Mouse (Mus musculus): ENCODE results near the gene Scnm1. TPM values are rescaled to one million over a fixed set of nuclear protein-coding genes. Genes with fewer than 3 reads are reported as not detected.

Scnm1 gene
- total RNA-seq (2023), result 42.2 and 43.7 TPM in 2 replicates

DNA sequence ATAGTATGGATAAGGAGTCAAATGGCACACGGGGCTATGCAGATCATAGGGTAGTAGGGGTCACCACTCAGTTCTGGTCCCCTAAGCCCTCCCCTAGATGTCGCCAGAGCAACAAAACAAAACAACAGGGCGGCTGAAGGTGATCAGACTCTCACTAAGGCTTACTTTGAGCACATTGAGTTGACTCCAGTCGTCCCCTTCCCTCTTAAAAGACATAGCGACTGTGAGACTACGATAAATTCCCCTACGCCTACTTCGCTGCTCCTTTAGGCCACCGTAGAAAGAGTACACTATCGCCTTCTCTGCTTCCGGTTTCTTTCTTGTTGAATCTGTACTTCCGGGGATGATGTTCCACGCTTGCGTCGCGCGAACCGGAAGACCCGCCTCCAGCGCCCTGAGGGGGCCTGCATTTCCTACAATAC, at the start of gene Scnm1, which contains the start of gene Lysmd1:
TSS of gene Scnm1 (minus strand) at position 332 of the 422 bp plus-strand sequence.
TSS of gene Lysmd1 (plus strand) at position 409 of the 422 bp plus-strand sequence.

DNA sequence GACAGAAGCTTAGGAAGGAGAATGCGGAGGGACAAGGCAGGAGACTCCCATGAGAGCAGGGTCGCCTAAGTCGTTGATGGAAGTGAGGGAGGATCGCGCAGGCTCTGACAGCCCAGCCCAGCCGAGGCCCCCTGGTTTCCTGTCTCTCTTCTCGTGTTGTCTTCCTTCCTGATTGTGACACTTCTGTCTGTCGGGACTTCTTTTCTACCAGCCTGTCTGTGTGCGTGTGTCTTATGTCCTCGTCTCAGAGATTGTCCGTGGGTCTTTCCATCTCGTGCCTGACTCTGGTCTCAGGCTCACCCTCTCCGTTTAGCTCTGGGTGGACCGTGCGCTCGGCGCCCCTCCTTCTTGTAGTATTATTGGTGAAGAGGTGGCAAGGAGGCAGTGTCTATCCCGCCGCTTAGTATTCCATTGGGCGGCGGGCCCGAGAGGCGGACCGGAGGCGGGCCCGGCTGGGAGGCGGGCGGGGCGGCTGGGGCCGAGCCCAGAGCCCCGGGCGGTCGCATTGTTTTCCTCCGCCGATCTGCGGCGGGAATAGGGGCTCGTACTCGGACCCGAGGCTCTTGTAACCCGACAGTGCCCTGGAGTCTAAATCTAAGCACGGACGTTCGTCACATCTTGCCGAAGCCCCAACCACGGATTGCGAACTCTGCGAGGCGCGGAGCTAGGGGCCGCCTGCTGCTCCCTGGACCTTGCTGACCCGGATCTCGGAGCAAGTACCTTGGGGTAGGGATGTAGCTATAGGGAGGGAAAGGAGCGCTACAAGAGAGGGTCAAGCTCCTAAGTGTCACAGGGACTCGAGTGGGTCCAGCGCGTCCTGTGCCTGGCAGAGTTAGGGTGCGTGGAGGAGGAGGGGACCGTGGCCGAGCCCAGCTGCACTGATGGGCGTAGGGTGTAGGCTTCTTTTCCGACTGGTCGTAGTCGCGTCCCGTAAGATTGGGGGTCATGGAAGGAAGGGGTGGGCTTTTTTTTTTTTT, 26.5 kb upstream of the Scnm1 start, which contains the start of gene Sema6c:
TSS of gene Sema6c (plus strand) at position 471 of the 977 bp plus-strand sequence.

DNA sequence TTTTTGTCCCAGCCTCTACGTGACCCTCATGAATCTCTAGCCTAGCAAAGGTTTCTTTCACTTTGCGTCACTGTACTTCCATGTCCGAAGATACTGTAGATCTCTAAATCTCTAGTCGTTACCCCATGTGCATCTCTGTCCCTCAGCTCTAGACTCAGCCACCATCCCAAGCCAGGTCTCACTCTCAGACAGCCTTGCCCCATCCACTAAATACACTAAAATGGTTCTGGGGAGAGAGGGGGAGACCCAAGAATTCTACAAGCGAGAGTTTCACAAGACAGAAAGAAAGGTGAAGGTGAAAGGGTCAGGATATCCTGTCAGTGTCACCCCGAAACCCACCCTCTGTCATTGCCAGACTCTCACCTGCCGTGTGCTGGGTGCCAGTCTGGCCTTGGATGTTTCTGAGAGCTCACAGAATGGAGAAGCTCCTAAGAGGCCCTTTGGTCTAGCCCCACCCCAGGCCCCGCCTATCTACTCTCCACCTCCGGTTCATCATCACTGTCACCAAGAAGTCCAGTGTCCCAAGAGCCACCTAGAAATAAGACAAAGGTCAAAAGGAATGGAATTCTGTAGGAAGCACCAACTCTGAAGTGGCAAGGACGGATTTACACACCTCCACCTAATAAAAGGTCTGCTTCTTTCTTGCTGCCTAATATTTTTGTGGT, 8.3 kb upstream of the Scnm1 start, which contains the start of gene Tnfaip8l2:
TSS of gene Tnfaip8l2 (minus strand) at position 409 of the 665 bp plus-strand sequence.

DNA sequence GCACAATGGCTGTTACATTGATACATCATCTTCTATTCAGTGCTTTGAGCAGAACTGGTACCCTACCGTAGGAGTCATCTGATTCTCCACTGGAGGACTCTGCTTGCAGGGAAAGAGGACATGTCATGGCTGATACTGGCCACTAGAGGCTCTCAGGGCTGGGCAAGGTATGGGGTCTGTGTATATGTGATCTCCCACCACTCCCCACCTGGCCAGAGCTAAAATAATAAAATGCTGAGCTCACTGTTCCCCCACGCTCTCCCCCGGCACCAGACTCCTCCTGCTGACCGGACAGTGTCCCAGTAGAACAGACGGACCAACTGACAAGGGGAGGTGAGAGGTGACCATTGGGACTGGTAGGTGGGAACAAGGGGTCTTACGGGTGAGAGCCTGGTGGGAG, 9.6 kb downstream of the Scnm1 start, which contains the start of gene Tmod4:
TSS of gene Tmod4 (plus strand) at position 231 of the 400 bp plus-strand sequence.

DNA sequence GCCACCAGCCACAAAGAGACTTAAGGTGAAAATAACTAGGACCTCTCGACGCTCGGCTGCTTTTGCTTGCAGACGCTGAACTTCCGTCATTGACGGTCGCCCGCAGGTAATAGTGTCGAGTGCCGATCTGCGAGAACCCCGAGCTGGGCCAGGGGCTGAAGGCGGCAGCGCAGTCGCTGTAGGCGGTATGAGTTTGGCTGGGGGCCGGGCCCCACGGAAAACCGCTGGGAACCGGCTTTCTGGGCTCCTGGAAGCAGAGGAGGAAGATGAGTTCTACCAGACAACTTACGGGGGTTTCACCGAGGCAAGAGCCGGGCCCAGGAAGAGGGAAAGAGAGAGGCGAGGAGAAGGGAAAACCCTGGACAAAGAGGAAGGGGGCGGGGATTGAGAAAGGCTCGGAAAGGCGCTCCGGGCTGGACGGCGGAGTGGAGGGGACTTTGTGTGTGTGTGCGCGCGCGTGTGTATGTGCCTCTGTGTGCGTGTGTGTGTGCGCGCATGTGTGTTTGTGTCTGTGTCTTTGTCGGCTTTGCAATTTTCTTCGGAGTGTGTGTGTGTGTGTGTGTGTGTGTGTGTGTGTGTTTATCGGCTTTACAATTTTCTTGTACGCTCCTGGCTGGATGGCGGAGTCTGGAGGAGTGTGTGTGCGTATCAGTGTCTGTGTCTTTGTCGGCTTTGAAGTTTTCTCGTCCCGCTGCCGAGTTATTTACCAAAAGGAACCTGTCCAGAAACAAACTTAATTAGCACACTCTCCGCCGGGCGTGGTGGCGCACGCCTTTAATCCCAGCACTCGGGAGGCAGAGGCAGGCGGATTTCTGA, 22.7 kb downstream of the Scnm1 start, which contains the start of gene Vps72:
TSS of gene Vps72 (plus strand) at position 112 of the 816 bp plus-strand sequence.

DNA sequence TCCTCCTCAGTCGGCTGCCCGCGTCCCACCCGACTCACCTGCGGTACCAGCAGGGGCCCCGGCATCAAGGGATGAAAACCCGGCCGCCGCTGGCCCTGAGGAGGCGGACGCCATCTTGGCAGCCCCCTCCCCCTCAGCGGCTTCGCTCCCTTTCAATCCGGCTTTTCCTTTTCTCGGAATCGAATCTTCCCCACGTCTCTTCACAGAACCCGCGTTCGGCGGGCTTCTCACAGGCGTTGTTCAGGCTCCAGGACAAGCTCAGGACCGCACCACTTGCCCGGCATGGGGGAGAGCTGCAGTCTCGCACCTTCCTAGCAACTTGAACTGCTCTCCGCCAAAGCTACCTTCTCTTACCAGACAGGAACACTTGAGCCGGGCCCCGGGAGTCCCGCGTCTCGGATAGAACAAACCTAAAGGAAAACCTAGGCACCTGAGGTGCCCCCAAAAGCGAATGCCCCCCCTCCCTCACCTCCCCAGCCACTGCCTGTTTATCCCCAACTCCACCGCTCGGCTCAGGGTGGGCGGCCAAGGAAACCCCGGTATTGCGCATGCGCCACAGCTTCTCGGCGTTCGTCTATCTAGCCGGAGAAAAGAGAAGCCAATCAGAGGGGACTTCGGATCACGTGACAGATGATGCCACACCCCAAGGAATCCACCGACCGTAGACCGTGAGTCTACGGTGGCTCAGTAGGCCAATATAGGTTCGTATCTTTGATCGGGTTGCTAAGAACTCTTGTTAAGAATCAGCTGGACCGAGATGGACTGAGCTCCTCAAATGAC, 27.3 kb downstream of the Scnm1 start, which contains the start of gene Pip5k1a:
TSS of gene Pip5k1a (minus strand) at position 593 of the 780 bp plus-strand sequence.

Other genes starting within 250 kb of the Scnm1 start
- 193 and 208 TPM in 2 replicates for gene Psmb4, start 247.1 kb downstream of the Scnm1 start, total RNA-seq (2023)
- gene Selenbp1, start 201.0 kb downstream of the Scnm1 start, total RNA-seq (2023), result 13.6 and 15.2 TPM in 2 replicates
- 24.8 and 29.7 TPM in 2 replicates for gene Rfx5, start 179.9 kb downstream of the Scnm1 start, total RNA-seq (2023)
- 27.3 and 29.8 TPM in 2 replicates for gene Pi4kb, start 159.3 kb downstream of the Scnm1 start, total RNA-seq (2023)
- gene Zfp687, start 118.6 kb downstream of the Scnm1 start, total RNA-seq (2023), result 73.8 and 95.6 TPM in 2 replicates
- 83.0 and 92.4 TPM in 2 replicates for gene Psmd4, start 91.4 kb downstream of the Scnm1 start, total RNA-seq (2023)
- 29.0 and 43.7 TPM in 2 replicates for gene Pip5k1a, start 27.1 kb downstream of the Scnm1 start, total RNA-seq (2023)
- gene Vps72, start 23.0 kb downstream of the Scnm1 start, total RNA-seq (2023), result 25.3 and 27.4 TPM in 2 replicates
- gene Tmod4, start 9.5 kb downstream of the Scnm1 start, total RNA-seq (2023), result 0.82 and 2.2 TPM in 2 replicates
- gene Lysmd1, start 77 bp upstream of the Scnm1 start, total RNA-seq (2023), result 1.7 and 3.5 TPM in 2 replicates
- 75.9 and 91.0 TPM in 2 replicates for gene Tnfaip8l2, start 8.3 kb upstream of the Scnm1 start, total RNA-seq (2023)
- 1.2 and 1.7 TPM in 2 replicates for gene Sema6c, start 26.4 kb upstream of the Scnm1 start, total RNA-seq (2023)
- gene Gabpb2, start 83.9 kb upstream of the Scnm1 start, total RNA-seq (2023), result 35.0 and 43.7 TPM in 2 replicates
- 256 and 259 TPM in 2 replicates for gene Cdc42se1, start 94.7 kb upstream of the Scnm1 start, total RNA-seq (2023)
- 1.3 and 2.7 TPM in 2 replicates for gene Mllt11, start 98.2 kb upstream of the Scnm1 start, total RNA-seq (2023)
- gene Gm128, start 107.6 kb upstream of the Scnm1 start, total RNA-seq (2023), result 0.27 and 0.38 TPM in 2 replicates
- not detected in 2 replicates for gene Bnipl, start 117.2 kb upstream of the Scnm1 start, total RNA-seq (2023)
- 188 and 238 TPM in 2 replicates for gene Mindy1, start 147.3 kb upstream of the Scnm1 start, total RNA-seq (2023)
- gene Prune1, start 148.1 kb upstream of the Scnm1 start, total RNA-seq (2023), result 31.3 and 33.0 TPM in 2 replicates
- gene Anxa9, start 173.2 kb upstream of the Scnm1 start, total RNA-seq (2023), result 1.5 and 1.7 TPM in 2 replicates
- 135 and 163 TPM in 2 replicates for gene Cers2, start 180.8 kb upstream of the Scnm1 start, total RNA-seq (2023)
- gene Setdb1, start 223.2 kb upstream of the Scnm1 start, total RNA-seq (2023), result 15.1 and 20.1 TPM in 2 replicates